Mouse (Mus musculus) limb, embryonic 15.5 days (tissue): Measurements from ENCODE around the gene Dynlt1f. TPM values are rescaled to one million over a fixed set of nuclear protein-coding genes. Genes with fewer than 3 reads are reported as not detected.
A peak's percentile ranks its signal among the peaks of the same experiment; 100 is the strongest.
"Not testable (repeated sequence)": the region's sequence is repeated elsewhere in the genome, so short reads cannot be mapped to it uniquely, and the experiment has no call there.

Experiments
- ATAC-seq: fragments of 200-750 bp; cut with Nextera tagmentation; 2 replicates; pipeline ENCODE4 v1.8.0; 2017; ENCODE audit warnings: low read depth, moderate TSS enrichment; ENCODE audit not compliant: insufficient number of reproducible peaks, low FRiP score, low TSS enrichment
- H3K27ac ChIP-seq: fragments of 300-500 bp; sonication (generic); 2 replicates; pipeline ENCODE4 v1.5.1; 2015; ENCODE audit warnings: moderate library complexity, mild to moderate bottlenecking, inconsistent platforms
- H3K27me3 ChIP-seq: fragments of 300-500 bp; sonication (generic); 2 replicates; pipeline ENCODE4 v1.6.1; 2015; ENCODE audit warnings: inconsistent platforms
- H3K36me3 ChIP-seq: fragments of 300-500 bp; sonication (generic); 2 replicates; pipeline ENCODE4 v1.6.1; 2015; ENCODE audit warnings: inconsistent platforms
- H3K4me1 ChIP-seq: fragments of 300-500 bp; sonication (generic); 2 replicates; pipeline ENCODE4 v1.6.1; 2015; ENCODE audit warnings: inconsistent platforms
- H3K4me2 ChIP-seq: fragments of 300-500 bp; sonication (generic); 2 replicates; pipeline ENCODE4 v1.6.1; 2015; ENCODE audit warnings: mild to moderate bottlenecking, inconsistent platforms
- H3K4me3 ChIP-seq: fragments of 300-500 bp; sonication (generic); 2 replicates; pipeline ENCODE4 v1.5.1; 2015; ENCODE audit warnings: mild to moderate bottlenecking, inconsistent platforms
- H3K9ac ChIP-seq: fragments of 300-500 bp; sonication (generic); 2 replicates; pipeline ENCODE4 v1.6.1; 2015; ENCODE audit warnings: inconsistent platforms
- H3K9me3 ChIP-seq: fragments of 300-500 bp; sonication (generic); 2 replicates; pipeline ENCODE4 v1.6.1; 2016; ENCODE audit warnings: inconsistent platforms
- WGBS: fragments of 180-500 bp; shearing (Covaris S2); methylation state at CpG from one replicate; pipeline ENCODE4 v1.1.7; 2015; 5-methylcytosine and 5-hydroxymethylcytosine counted together
- polyA plus RNA-seq: library from polyadenylated mRNA; unstranded; fragments of >200 nt; fragmentation: Nextera tagmentation; extraction: Ambion mirVana; gene quantifications from 2 replicates; pipeline ENCODE4 v1.2.1, GENCODE M21; 2015

Dynlt1f gene
- polyA plus RNA-seq, 1 experiment from 2014 or later: 172 TPM

GRCm38 (mm10) chr17:6638444-6638843 lies 17.3 kb downstream of the Dynlt1f start:
- not testable (repeated sequence) for H3K9ac ChIP-seq, H3K27me3 ChIP-seq, H3K27ac ChIP-seq, H3K4me3 ChIP-seq, ATAC-seq, H3K9me3 ChIP-seq, H3K4me2 ChIP-seq, H3K4me1 ChIP-seq, H3K36me3 ChIP-seq
- 65% methylated on average over 8 of the region's 8 CpGs for WGBS

GRCm38 (mm10) chr17:6637434-6637833 lies 18.3 kb downstream of the Dynlt1f start:
- not testable (repeated sequence) for H3K4me2 ChIP-seq, H3K9me3 ChIP-seq, H3K27me3 ChIP-seq, H3K36me3 ChIP-seq, H3K4me1 ChIP-seq, H3K9ac ChIP-seq, H3K27ac ChIP-seq, ATAC-seq, H3K4me3 ChIP-seq
- WGBS: 86% methylated on average over 4 of the region's 4 CpGs

- Histone ChIP-seq H3K36me3 (no peaks in the 10 kb centered on the region), H3K27ac (no peak overlapping the region), H3K9me3 (no peaks in the 10 kb centered on the region), H3K4me2 (no peak overlapping the region), H3K4me3 (no peak overlapping the region), H3K4me1 (no peaks in the 10 kb centered on the region), H3K9ac (no peak overlapping the region), H3K27me3 (no peaks in the 10 kb centered on the region)
- ATAC-seq: no peak
- 88% methylated on average over 5 of the region's 5 CpGs for WGBS
Observed at GRCm38 (mm10) chr17:6636861-6637260, 18.8 kb downstream of the Dynlt1f start.

GRCm38 (mm10) chr17:6635781-6636180 lies 19.9 kb downstream of the Dynlt1f start:
- not testable (repeated sequence) for H3K4me1 ChIP-seq, H3K9ac ChIP-seq, H3K27me3 ChIP-seq, H3K9me3 ChIP-seq, H3K27ac ChIP-seq, H3K36me3 ChIP-seq, H3K4me2 ChIP-seq, H3K4me3 ChIP-seq, ATAC-seq
- 80% methylated on average over 2 of the region's 4 CpGs for WGBS

- not testable (repeated sequence) for H3K4me2 ChIP-seq, ATAC-seq, H3K4me3 ChIP-seq, H3K9ac ChIP-seq, H3K27me3 ChIP-seq, H3K36me3 ChIP-seq, H3K4me1 ChIP-seq, H3K27ac ChIP-seq, H3K9me3 ChIP-seq
- WGBS: 83% methylated on average over 6 of the region's 6 CpGs
Observed at GRCm38 (mm10) chr17:6632850-6633249, 22.9 kb downstream of the Dynlt1f start.

GRCm38 (mm10) chr17:6630398-6630797 lies 25.3 kb downstream of the Dynlt1f start:
- ATAC-seq, H3K36me3 ChIP-seq, H3K9ac ChIP-seq, H3K27me3 ChIP-seq, H3K27ac ChIP-seq, H3K4me3 ChIP-seq, H3K4me1 ChIP-seq, H3K4me2 ChIP-seq, H3K9me3 ChIP-seq: not testable (repeated sequence)
- 86% methylated on average over 4 of the region's 4 CpGs for WGBS

GRCm38 (mm10) chr17:6624926-6625558 lies 30.7 kb downstream of the Dynlt1f start:
- not testable (repeated sequence) for H3K27ac ChIP-seq, H3K9ac ChIP-seq, H3K27me3 ChIP-seq, H3K4me1 ChIP-seq, H3K36me3 ChIP-seq, H3K9me3 ChIP-seq, H3K4me3 ChIP-seq, H3K4me2 ChIP-seq
- 72% methylated on average over 2 of the region's 6 CpGs for WGBS
- peak; percentile 72 for ATAC-seq

GRCm38 (mm10) chr17:6621976-6622375 lies 33.7 kb downstream of the Dynlt1f start:
- not testable (repeated sequence) for H3K27me3 ChIP-seq, ATAC-seq, H3K9ac ChIP-seq, H3K4me3 ChIP-seq, H3K36me3 ChIP-seq, H3K27ac ChIP-seq, H3K9me3 ChIP-seq, H3K4me2 ChIP-seq, H3K4me1 ChIP-seq
- WGBS: 93% methylated on average over 11 of the region's 12 CpGs

GRCm38 (mm10) chr17:6620730-6621451 lies 34.8 kb downstream of the Dynlt1f start:
- WGBS: 75% methylated on average over 18 of the region's 20 CpGs

GRCm38 (mm10) chr17:6620035-6620434 lies 35.7 kb downstream of the Dynlt1f start:
- WGBS: 77% methylated on average over 6 of the region's 6 CpGs

More at GRCm38 (mm10) chr17:6620730-6621451, 34.8 kb downstream of the Dynlt1f start:
- not testable (repeated sequence) for H3K9me3 ChIP-seq, ATAC-seq, H3K4me1 ChIP-seq, H3K4me2 ChIP-seq, H3K9ac ChIP-seq, H3K27ac ChIP-seq, H3K36me3 ChIP-seq, H3K27me3 ChIP-seq, H3K4me3 ChIP-seq

GRCm38 (mm10) chr17:6619271-6619670 lies 36.4 kb downstream of the Dynlt1f start:
- H3K27ac ChIP-seq, H3K4me3 ChIP-seq, H3K27me3 ChIP-seq, ATAC-seq, H3K9ac ChIP-seq, H3K4me2 ChIP-seq, H3K9me3 ChIP-seq, H3K36me3 ChIP-seq, H3K4me1 ChIP-seq: not testable (repeated sequence)
- WGBS: 79% methylated on average over 5 of the region's 5 CpGs

More at GRCm38 (mm10) chr17:6620035-6620434, 35.7 kb downstream of the Dynlt1f start:
- not testable (repeated sequence) for H3K9ac ChIP-seq, ATAC-seq, H3K4me1 ChIP-seq, H3K27ac ChIP-seq, H3K4me2 ChIP-seq, H3K36me3 ChIP-seq, H3K9me3 ChIP-seq, H3K27me3 ChIP-seq, H3K4me3 ChIP-seq

- not testable (repeated sequence) for H3K4me2 ChIP-seq, H3K4me1 ChIP-seq, H3K27me3 ChIP-seq, H3K27ac ChIP-seq, H3K4me3 ChIP-seq, H3K9me3 ChIP-seq, H3K9ac ChIP-seq, H3K36me3 ChIP-seq, ATAC-seq
- 43% methylated on average over 9 of the region's 13 CpGs for WGBS
Observed at GRCm38 (mm10) chr17:6617689-6618400, 37.9 kb downstream of the Dynlt1f start.
